Mouse (Mus musculus) urinary bladder, adult 2 months (tissue): ENCODE results near the gene Ap5z1. TPM values are rescaled to one million over a fixed set of nuclear protein-coding genes. Genes with fewer than 3 reads are reported as not detected.
A peak's percentile ranks its signal among the peaks of the same experiment; 100 is the strongest.

ENCODE experiments used
- DNase-seq: peaks from one replicate; pipeline ENCODE4 v3.0.0; 2022; ENCODE audit warnings: low spot score
- polyA plus RNA-seq: library from polyadenylated mRNA; depleted of rRNA; stranded (reverse); fragments of >200 nt; gene quantifications from 2 replicates; pipeline ENCODE4 v1.2.3, GENCODE M21; 2012

Ap5z1 gene
- polyA plus RNA-seq, 1 experiment: 18.6 TPM

DNA sequence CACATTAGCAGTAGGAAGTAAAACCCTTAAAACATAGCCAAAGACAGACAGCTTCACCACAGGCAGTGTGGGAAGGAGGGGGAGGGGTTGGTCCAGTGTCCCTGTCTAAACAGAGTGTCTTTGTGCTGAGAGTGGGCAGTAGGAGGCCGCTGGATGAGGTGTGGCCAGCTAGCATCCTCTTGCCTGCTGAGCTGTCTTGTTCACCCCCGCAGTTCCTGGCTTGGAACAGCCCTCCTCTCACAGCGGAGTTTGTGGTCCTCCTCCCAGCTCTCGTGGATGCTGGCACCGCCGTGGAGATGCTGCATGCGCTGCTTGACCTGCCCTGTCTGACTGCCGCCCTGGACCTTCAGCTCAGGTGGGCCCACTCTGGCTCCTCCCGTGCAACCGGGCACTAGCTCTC lies 10.0 kb downstream of the Ap5z1 start:
- no peak for DNase-seq

DNA sequence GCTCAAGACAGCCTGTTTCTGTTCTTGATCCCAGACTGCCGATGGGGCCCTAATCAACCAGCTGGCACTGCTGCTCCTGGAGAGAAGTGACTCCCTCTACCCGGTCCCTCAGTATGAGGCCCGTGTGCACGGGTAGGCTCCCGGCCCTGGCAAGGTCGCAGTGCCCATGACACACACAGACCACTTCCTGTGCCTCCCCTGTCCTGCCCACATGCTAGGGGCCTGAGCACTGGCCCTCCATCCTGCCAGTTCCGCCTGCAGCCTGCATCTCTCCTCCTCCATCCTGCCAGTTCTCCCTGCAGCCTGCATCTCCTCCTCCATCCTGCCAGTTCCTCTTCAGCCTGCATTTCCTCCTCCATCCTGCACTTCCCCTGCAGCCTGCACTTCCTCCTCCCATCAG lies 11.9 kb downstream of the Ap5z1 start:
- DNase-seq: no peak

DNA sequence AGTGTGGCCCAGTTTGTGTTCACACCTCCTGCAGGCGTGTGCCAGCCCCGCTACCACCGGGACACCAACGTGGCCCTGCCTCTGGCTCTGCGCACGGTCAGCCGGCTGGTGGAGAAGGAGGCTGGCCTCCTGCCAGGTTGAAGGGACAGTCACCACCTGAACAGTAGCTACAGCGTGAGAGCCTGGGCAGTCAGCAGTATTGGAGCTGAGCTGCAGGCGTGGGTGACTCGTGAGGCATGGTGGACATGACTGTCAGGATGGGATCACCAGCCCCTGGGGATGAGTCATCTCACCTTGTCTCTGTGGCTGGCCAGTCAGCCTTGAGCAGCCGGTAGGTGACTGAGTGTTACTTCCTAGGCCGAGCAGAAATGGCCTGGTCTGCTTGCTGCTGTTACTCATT lies 13.6 kb downstream of the Ap5z1 start:
- DNase-seq: no peak

DNA sequence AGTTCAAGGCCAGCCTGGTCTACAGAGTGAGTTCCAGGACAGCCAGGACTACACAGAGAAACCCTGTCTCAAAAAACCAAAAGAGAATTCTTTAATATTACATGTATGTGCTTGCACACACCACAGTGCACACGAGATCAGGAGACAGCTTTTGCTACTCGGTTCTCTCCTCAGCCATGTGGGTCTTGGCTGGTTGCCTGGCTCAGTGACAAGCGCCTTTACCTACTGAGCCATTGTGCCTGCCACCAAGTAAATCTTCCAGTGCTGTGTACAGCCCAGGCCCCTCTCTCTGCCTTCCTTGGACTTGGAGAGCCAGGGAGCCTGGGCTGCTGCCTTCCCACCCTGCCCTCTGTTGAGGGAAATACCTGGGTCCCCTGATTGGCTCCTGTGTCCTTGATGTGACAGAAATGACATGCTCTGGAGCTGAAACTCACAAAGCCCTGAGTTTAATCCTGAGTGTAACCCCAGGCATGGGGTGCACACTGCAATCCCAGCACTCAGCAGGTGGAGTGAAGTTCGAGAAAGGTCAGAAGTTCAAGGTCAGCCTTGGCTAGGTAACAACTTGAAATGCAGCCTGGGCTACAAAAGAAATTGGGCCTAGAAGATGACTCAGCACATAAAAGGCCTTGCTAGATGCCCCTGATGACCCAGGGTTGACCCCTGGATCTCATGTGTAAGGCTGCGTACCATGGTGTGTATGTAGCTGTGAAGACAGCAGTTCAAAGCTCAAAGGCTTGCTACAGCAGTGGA lies 14.3 kb downstream of the Ap5z1 start:
- DNase-seq: no peak

DNA sequence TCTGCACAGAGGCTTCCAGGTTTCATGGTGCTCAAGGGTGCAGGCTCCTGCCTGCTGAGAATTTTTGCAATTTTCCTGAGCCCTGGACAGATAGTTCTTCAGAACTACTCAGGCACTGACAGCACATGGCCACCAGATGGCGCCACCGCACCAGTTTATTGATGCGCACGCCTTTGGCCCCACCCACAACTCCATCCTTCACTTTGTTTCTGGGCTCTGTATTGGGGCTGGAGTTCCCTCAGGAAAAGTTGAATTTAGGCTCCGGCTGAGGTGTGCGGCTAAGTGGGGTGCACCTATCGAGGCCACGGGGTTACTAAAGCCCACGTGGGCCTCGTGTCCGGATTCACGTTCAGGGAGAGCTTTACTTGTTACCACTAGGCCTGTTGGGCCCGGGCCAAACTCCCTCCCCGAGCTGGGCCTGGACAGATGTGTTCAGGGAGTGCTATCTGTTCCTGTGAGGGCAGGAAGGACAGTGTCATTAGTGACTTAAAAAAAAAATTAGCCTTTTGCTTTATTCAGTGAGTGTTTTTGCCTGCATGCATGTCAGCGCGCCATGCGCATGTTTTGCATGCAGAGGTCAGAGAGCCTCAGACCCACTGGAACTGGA lies 15.2 kb downstream of the Ap5z1 start:
- peak; percentile 67 for DNase-seq

DNA sequence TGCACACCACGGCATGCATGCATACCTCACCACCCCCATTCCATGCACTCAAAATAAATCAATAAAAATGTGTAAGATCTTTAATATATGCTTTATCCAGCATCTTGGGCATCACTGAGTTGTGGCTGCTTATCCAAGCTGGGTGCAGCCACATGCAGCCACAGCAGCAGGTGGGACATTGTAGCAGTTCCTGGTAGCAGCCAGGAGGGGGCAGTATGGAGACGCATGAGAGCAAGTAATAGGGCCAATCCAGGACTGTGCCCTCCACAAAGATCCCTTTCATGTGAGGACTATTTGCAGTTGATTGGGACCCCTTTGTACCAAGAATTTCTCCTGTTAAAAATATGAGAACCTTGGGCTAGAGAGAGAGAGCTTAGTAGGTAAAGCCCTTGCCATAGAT lies 18.8 kb downstream of the Ap5z1 start:
- no peak for DNase-seq

DNA sequence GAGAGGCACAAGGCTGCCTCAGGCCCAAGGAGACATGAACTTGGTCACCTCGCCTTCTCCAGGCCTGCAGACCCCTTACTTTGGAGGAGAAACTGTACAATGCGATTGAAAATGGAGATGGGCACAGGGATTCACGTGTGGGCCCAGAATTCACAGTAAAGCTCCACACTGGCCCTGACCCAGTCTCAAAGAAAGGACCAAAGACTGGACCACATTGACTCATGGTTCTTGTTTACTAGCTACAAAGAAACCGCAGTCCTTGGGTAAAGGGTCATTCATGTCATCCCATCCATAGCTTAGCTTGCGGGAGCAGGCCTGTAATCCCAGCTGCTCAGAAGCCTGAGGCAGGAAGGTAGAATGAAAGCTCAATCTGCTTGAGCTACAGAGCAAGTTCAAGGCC lies 19.8 kb downstream of the Ap5z1 start:
- DNase-seq: no peak

DNA sequence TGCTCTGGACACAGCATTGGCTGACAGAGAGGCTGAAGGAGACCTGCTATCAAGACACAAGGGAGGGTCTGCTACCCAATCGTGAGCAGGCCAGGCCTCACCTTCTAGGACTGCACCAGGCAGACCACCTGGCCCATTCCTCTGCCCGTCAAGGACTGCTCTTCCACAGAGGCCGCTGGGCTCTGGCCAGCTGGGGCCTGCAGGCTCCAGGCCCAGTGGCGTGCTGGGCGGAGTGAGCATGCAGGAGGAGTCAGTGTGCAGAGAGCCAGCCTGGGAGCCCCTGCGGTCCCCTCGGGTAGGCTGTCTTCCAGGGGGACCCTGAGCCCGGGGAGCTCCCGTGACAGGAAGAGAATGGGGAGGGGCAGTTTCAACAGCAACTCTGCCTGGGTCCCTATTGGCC lies 22.9 kb downstream of the Ap5z1 start:
- no peak for DNase-seq

DNA sequence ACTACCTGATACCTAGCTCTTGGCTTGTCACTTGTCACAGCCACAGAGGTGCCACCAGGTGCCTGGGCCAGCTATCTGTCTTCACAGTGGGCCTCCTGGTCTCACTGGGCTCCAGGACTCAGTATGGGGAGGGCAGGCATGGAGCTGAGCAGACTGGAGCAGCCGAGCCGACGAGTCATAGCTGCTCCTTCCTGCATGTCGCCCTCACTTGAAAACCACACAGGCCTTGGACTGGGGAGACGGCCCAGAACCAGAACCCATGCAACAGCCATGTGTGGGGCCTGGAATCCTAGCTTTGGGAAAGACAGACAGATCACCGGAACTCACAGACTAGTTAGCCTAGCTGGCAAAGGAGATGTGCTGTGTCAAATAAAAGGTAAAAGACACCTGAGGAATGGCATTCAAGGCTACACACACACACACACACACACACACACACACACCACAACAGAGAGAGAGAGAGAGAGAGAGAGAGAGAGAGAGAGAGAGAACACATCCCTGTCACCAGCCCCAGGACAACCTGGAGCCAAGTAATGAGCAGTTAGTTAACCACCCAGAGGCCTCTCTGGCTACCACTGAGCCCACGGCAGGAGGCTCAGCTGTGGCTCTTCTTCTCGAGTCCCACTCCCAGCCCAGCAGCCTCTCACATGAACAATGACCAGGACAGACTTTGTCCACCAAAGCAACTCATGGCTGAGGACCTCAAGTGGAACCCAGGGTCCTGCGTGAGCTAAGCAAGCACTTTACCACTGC lies 26.4 kb downstream of the Ap5z1 start:
- no peak for DNase-seq

DNA sequence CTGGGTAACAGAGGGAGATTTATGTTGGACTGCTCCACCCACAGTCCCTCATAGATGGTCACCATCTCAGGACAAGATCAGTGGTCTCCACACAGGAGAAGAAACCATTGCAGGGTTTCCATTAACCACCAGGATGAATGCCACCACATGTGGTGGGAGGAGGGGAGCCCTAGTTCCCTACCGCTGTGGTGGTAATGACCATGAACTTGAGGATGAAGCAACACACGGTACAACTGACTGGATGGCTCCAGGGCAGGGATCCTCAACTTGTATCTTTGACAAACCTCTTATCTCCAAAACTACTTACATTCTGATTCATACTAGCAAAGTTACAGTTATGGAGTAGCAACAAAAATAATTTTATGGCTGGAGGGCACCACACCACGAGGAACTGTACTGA lies 29.6 kb downstream of the Ap5z1 start:
- DNase-seq: no peak

DNA sequence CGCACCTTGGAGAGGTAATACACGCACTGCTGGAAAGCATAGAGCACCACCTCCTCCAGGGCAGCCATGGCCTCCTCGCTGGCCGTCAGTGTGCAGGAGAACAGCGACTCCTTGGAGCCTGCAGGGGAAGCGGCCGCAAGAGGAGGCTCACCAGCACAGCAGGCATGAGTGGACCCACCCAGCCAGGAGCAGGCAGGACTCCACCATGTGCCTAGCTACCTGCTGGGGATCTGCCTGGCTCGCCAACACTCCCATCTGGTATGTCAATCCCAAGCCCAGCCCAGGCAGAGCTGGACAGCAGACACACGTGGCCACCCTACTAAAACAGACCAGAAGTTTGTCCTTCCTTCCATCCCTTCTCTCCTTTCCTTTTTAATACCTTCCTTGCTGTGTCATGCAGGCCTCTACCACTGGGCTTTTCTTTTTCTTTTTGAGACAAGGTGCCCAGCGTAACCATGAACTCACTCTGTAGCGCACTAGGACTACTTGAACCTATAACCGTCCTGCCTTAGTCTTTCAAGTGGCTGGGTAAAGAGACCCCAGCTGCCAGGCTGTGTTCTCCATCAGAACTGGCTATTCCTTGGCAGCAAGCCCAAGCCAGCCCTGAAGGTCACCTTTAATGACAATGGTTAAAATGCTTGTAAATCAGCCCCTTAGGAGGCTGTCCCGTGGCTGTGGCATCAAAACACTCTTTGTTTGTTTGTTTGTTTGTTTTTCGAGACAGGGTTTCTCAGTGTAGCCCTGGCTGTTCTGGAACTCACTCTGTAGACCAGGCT lies 31.8 kb downstream of the Ap5z1 start:
- no peak for DNase-seq

DNA sequence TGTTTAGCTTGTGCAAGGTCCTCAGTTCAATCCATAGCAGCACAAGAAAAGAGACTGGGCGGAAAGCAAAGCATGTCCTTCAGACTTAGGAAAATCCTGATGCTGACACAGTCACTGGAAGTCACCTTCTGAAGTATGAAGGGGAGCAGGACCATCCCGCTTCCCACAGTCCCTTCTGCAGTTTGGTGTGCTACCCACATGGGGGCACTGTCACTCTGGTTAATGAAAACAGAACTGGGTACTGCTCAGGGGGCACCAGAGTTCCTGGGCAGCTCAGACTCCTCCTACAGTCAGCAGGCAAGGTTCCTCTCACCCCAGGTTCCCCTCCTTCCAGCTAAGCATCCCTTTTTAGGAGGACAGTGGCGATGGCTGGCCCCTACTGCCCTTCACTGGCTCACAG lies 35.2 kb downstream of the Ap5z1 start:
- DNase-seq: no peak

DNA sequence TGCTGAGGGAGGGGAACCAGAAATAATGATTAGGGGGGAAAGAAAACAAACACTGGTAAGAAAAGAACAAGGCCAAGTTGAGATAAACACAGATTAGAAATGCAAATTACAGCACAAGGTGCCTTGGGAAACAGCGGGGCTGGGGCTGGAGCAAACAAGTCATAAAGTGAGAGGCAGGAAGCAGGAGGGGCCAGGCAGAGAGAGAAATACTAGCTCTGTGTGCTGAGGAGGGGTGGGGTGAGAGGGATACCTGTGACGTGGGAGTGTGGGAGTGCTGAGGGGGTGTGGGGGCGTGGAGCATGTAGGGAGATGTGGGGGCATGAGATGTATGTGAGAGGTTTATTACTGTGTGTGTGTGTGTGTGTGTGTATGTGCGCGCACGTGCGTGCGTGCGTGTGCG lies 37.2 kb downstream of the Ap5z1 start:
- DNase-seq: no peak

DNA sequence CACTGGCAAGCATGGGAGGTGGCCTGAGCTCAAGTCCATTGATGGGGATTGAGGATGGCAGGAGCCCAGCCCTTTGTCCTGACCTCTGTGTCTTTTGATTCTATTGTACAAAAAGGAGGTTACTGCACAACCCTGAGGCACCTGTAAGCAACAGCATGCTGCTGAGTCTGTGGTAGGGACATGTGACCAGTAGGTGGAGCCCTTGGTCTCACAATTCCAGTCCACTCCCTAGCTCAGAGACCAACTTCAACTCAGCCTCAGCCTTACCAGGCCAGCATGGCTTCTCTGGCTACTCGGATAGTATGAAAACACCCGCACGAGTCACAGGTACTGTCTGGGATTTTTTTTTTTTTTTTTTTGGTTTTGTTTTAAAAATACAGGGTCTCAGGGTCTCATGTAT lies 38.7 kb downstream of the Ap5z1 start:
- peak; percentile 33 for DNase-seq

DNA sequence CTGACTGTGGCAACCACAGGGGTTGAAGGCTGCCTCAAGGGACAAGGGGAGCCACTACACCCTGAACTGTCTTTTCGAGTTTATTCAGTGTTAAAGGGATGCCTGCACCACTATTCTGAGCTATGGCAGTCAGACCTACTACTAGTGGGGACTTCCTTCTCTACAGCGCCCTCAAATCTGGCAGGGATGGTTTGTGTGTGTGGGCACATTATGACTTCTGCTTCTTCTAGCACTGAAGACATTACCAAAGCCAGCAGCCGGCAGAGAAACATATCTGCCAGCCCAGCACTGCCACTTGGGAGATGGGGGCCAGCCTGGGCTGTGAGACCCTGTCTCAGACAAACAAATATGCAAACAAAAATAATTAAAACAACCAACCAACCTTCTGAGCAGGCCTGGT lies 40.4 kb downstream of the Ap5z1 start:
- DNase-seq: no peak

DNA sequence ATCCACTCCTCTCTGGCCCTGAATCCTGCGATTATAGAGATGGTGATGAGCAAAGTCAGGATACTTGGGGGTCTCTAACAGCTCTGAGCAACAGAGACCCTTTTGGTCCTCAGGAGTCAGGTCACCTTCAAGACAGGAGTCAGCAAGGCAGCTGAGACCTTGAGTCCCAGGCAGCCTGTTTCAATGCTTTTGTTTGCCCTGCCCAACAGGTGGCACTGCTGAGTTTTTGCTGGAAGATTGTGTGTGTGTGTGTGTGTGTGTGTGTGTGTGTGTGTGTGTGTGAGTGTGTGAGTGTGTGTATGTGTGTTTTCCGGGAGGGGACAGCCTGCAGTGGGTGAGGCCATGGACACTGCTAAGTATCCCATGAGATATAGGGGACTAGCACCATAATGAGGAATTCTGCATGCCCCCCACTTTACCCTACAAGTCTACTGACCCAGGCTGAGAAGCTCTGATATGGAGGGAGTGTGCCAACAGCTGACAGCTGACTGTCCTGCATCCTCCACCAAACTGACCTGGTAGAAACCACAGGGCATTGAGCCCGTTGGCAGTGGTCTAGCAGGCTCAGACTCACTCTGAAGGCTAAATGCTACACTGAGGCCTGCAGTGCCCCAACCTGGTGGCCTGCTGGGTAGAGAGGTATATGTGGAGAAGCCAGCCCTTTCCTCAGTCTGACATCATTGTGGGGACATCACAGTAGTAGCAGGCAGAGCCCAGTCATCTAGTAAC lies 42.1 kb downstream of the Ap5z1 start:
- no peak for DNase-seq

DNA sequence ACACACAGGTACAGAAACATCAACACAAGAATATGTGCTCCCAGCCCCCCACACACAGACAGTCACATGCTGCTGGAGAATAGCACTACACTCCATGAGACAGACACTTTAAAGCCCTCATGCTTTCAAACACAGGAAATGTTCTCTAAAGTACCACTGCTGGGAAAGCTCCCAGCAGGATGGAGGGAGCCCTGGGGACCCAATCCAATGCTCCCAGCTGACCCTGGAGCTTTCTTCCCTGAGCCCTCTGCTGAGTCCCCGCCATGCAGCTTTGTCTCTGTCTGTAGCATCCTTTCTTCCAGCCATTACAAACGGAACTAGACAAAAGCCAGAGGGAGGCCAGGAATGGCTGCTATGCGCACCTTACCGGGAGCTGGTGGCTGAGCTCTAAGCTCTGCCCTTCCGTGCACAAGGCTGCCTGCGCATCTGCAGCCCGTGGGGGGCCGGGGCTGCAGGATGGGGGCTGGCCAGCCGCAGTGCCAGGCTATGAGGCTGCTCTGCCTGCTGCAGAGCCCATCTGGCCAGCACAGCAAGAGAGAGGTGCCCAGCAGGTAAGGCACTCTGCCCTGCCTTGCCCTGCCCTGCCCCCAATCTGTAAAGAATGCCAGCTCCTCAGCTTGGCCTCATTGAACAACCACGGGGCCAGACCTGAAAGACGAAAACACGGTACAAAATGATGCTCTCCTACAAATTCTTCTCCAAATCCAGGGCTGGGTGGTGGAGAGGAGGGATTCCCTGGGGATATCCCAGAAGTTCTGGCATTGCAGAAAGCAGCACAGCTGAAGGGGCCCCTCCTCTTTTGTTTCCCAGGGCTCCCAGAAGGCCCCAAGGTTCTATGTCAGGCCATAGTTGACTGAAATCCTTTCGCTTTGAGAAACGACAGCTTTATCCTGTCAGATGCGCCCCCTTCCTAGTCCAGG lies 45.7 kb downstream of the Ap5z1 start:
- DNase-seq: no peak

DNA sequence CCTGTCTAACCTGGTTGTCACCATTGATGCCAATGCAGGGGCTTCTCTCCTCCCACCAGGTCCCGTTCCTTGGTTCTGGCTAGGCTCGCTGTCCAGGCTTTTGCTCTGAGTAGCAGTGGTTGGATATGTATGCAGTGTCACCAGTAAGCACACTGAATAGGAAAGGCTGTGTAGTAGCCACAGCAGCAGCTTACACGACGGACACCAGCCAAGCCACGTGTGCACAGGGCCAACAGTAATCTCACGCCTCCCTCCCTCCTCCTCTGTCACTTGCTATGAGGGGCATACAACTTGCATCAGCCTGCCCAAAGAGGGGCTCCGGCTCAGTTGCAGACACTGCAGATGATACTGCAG lies 46.3 kb downstream of the Ap5z1 start:
- DNase-seq: no peak

DNA sequence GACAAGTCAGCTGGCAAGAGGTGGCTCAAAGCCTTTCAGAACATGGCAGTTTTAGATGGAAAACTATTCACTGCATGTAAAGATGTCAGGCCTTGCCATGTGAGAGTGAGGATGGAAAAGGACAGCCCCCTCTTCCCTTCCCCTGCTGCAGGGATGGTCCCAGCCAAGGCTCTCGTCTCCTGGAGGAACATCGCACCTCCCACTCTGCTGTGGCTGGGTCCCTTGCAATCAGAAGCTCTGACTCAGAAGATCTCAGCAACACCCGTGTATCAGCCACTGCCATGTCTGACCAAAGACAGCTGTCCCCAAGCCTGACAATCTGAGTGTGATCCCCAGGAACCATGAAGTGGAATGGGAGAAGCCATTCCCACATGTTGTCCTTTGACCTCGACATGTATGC lies 48.4 kb downstream of the Ap5z1 start:
- DNase-seq: no peak

DNA sequence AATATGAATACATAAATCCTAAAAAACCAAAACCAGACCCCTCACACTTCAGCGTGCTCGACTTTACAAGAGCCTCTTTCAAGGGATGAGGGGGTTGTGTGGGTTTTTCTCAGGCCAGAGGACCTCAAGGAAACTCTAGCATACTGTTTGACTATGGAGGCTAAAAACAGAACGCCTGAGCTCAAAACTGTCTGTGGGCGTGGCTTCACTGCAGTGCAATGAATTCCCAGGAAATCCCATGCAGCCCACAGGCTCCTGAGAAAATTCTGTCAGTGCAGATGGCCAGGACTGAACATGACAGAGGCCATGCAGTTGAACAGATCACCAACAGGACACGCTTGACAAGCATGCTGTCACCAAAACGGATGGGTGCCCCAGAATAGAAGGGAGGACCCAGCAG lies 55.2 kb downstream of the Ap5z1 start:
- no peak for DNase-seq

DNA sequence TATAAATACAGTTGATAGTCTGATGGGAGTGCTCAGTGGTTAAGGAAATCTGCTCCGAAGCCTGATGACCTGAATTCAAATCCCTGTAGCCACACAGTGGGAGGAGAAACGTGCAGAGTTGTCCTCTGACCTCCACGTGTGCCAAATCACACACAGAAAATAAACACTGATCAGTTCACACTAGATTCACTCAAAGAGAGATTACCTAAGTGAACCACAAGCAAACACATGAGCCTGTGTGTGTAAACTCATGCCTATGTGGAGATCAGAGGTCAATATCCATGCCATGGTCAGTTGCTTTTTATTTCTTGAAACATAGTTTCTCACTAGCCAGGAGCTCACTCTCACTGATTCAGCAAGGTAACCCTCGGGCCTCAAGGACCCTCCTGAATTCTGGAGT lies 56.6 kb downstream of the Ap5z1 start:
- no peak for DNase-seq
